Mouse (Mus musculus): ENCODE measurements around the gene Bglap. TPM values are rescaled to one million over a fixed set of nuclear protein-coding genes. Genes with fewer than 3 reads are reported as not detected.

Gene Bglap
- polyA plus RNA-seq, 1 experiment = not detected

- TF ChIP-seq POLR2A (IDR thresholded peaks at IDR 0.05; ENCODE audit: borderline replicate concordance, low read depth, low read length) (no peak), CTCF (IDR thresholded peaks at IDR 0.05; ENCODE audit: low read depth, low read length) (no peak)
- peaks cover 22% of the 10 kb centered on the region for H3K4me1 ChIP-seq (ENCODE audit: control insufficient read depth, insufficient read depth, low read length)
- no peak overlapping the region for H3K4me3 ChIP-seq (ENCODE audit: insufficient read depth, low read length)
- 0 out of 2 replicates have a peak overlapping the region, but pooled peaks have one; percentile 4 for H3K27ac ChIP-seq (ENCODE audit: insufficient read depth, low read depth, low read length)
Measured at GRCm38 (mm10) chr3:88339006-88339405, 45.3 kb downstream of the Bglap start.

- H3K4me3 ChIP-seq (ENCODE audit: insufficient read depth, low read length) = no peak overlapping the region
- TF ChIP-seq POLR2A (IDR thresholded peaks at IDR 0.05; ENCODE audit: borderline replicate concordance, low read depth, low read length) = no peak
- no peak for TF ChIP-seq CTCF (IDR thresholded peaks at IDR 0.05; ENCODE audit: low read depth, low read length)
- no peak overlapping the region for H3K27ac ChIP-seq (ENCODE audit: insufficient read depth, low read depth, low read length)
- peaks cover 23% of the 10 kb centered on the region for H3K4me1 ChIP-seq (ENCODE audit: control insufficient read depth, insufficient read depth, low read length)
Measured at GRCm38 (mm10) chr3:88338316-88338715, 45.9 kb downstream of the Bglap start.

GRCm38 (mm10) chr3:88337367-88338020, 46.8 kb downstream of the Bglap start:
- H3K4me1 ChIP-seq (ENCODE audit: control insufficient read depth, insufficient read depth, low read length) = peaks cover 23% of the 10 kb centered on the region
- peak overlapping the region; percentile 36 for H3K4me3 ChIP-seq (ENCODE audit: insufficient read depth, low read length)
- peak overlapping the region; percentile 57 for H3K27ac ChIP-seq (ENCODE audit: insufficient read depth, low read depth, low read length)
- TF ChIP-seq CTCF (IDR thresholded peaks at IDR 0.05; ENCODE audit: low read depth, low read length) (no peak), POLR2A (IDR thresholded peaks at IDR 0.05; ENCODE audit: borderline replicate concordance, low read depth, low read length) (no peak)

GRCm38 (mm10) chr3:88336058-88337013, 47.9 kb downstream of the Bglap start, which contains the start of the genes Tmem79 and Smg5:
Gene Tmem79, minus strand, starts transcription at chr3:88336148.
Gene Smg5, plus strand, starts transcription at chr3:88336260.
- peak within 1 kb of the TSS; percentile 96 for H3K4me3 ChIP-seq (ENCODE audit: insufficient read depth, low read length)
- peaks cover 23% of the 10 kb centered on the region for H3K4me1 ChIP-seq (ENCODE audit: control insufficient read depth, insufficient read depth, low read length)
- H3K27ac ChIP-seq (ENCODE audit: insufficient read depth, low read depth, low read length) = peak within 1 kb of the TSS; percentile 95
- peak; percentile 74 for TF ChIP-seq POLR2A (IDR thresholded peaks at IDR 0.05; ENCODE audit: borderline replicate concordance, low read depth, low read length)
- no peak for TF ChIP-seq CTCF (IDR thresholded peaks at IDR 0.05; ENCODE audit: low read depth, low read length)

GRCm38 (mm10) chr3:88335436-88336053, 48.7 kb downstream of the Bglap start:
- Histone ChIP-seq H3K4me3 (ENCODE audit: insufficient read depth, low read length) (peak overlapping the region; percentile 96), H3K27ac (ENCODE audit: insufficient read depth, low read depth, low read length) (peak overlapping the region; percentile 95), H3K4me1 (ENCODE audit: control insufficient read depth, insufficient read depth, low read length) (peaks cover 21% of the 10 kb centered on the region)
- TF ChIP-seq CTCF (IDR thresholded peaks at IDR 0.05; ENCODE audit: low read depth, low read length) = no peak
- TF ChIP-seq POLR2A (IDR thresholded peaks at IDR 0.05; ENCODE audit: borderline replicate concordance, low read depth, low read length) = no peak

- H3K4me3 ChIP-seq (ENCODE audit: insufficient read depth, low read length) = peak overlapping the region; percentile 96
- peak overlapping the region; percentile 95 for H3K27ac ChIP-seq (ENCODE audit: insufficient read depth, low read depth, low read length)
- peaks cover 21% of the 10 kb centered on the region for H3K4me1 ChIP-seq (ENCODE audit: control insufficient read depth, insufficient read depth, low read length)
- TF ChIP-seq POLR2A (IDR thresholded peaks at IDR 0.05; ENCODE audit: borderline replicate concordance, low read depth, low read length) = no peak
- TF ChIP-seq CTCF (IDR thresholded peaks at IDR 0.05; ENCODE audit: low read depth, low read length) = no peak
Measured at GRCm38 (mm10) chr3:88334902-88335435, 49.3 kb downstream of the Bglap start.

GRCm38 (mm10) chr3:88334029-88334658, 50.1 kb downstream of the Bglap start:
- Histone ChIP-seq H3K4me3 (ENCODE audit: insufficient read depth, low read length) (no peak overlapping the region), H3K4me1 (ENCODE audit: control insufficient read depth, insufficient read depth, low read length) (peaks cover 20% of the 10 kb centered on the region), H3K27ac (ENCODE audit: insufficient read depth, low read depth, low read length) (no peak overlapping the region)
- TF ChIP-seq POLR2A (IDR thresholded peaks at IDR 0.05; ENCODE audit: borderline replicate concordance, low read depth, low read length) (no peak), CTCF (IDR thresholded peaks at IDR 0.05; ENCODE audit: low read depth, low read length) (no peak)

Other genes starting within 250 kb of the Bglap start
- 84.5 and 98.1 TPM in 2 replicates for gene Mef2d, start 242.1 kb downstream of the Bglap start, polyA plus RNA-seq (2012; ENCODE audit: insufficient read depth, insufficient read length, missing spikeins)
- not detected in 2 replicates for gene Rhbg, start 129.8 kb downstream of the Bglap start, polyA plus RNA-seq (2012; ENCODE audit: insufficient read depth, insufficient read length, missing spikeins)
- gene Gm38392, start 97.3 kb downstream of the Bglap start, polyA plus RNA-seq (2012; ENCODE audit: insufficient read depth, insufficient read length, missing spikeins) = 0.48 TPM in 1 of 2 replicates, not detected in the other
- gene Tsacc, start 87.5 kb downstream of the Bglap start, polyA plus RNA-seq (2012; ENCODE audit: insufficient read depth, insufficient read length, missing spikeins) = 10.1 and 11.4 TPM in 2 replicates
- gene Cct3, start 87.3 kb downstream of the Bglap start, polyA plus RNA-seq (2012; ENCODE audit: insufficient read depth, insufficient read length, missing spikeins) = 75.3 and 76.5 TPM in 2 replicates
- gene Glmp, start 59.4 kb downstream of the Bglap start, polyA plus RNA-seq (2012; ENCODE audit: insufficient read depth, insufficient read length, missing spikeins) = 401 and 428 TPM in 2 replicates
- gene Tmem79, start 48.3 kb downstream of the Bglap start, polyA plus RNA-seq (2012; ENCODE audit: insufficient read depth, insufficient read length, missing spikeins) = 0.68 and 0.71 TPM in 2 replicates
- gene Smg5, start 48.2 kb downstream of the Bglap start, polyA plus RNA-seq (2012; ENCODE audit: insufficient read depth, insufficient read length, missing spikeins) = 26.0 and 27.8 TPM in 2 replicates
- gene Paqr6, start 19.9 kb downstream of the Bglap start, polyA plus RNA-seq (2012; ENCODE audit: insufficient read depth, insufficient read length, missing spikeins) = not detected in 2 replicates
- gene Bglap3, start 11.7 kb downstream of the Bglap start, polyA plus RNA-seq (2012; ENCODE audit: insufficient read depth, insufficient read length, missing spikeins) = not detected in 2 replicates
- not detected in 2 replicates for gene Bglap2, start 5.8 kb downstream of the Bglap start, polyA plus RNA-seq (2012; ENCODE audit: insufficient read depth, insufficient read length, missing spikeins)
- 55.0 and 59.7 TPM in 2 replicates for gene Pmf1, start 25.9 kb upstream of the Bglap start, polyA plus RNA-seq (2012; ENCODE audit: insufficient read depth, insufficient read length, missing spikeins)
- 14.0 and 17.5 TPM in 2 replicates for gene Slc25a44, start 40.7 kb upstream of the Bglap start, polyA plus RNA-seq (2012; ENCODE audit: insufficient read depth, insufficient read length, missing spikeins)
- gene Sema4a, start 76.7 kb upstream of the Bglap start, polyA plus RNA-seq (2012; ENCODE audit: insufficient read depth, insufficient read length, missing spikeins) = 178 and 180 TPM in 2 replicates
- 124 and 126 TPM in 2 replicates for gene Lmna, start 125.5 kb upstream of the Bglap start, polyA plus RNA-seq (2012; ENCODE audit: insufficient read depth, insufficient read length, missing spikeins)
- gene Mex3a, start 147.9 kb upstream of the Bglap start, polyA plus RNA-seq (2012; ENCODE audit: insufficient read depth, insufficient read length, missing spikeins) = 0.13 and 0.16 TPM in 2 replicates
- not detected in 2 replicates for gene Rab25, start 163.8 kb upstream of the Bglap start, polyA plus RNA-seq (2012; ENCODE audit: insufficient read depth, insufficient read length, missing spikeins)
- 149 and 154 TPM in 2 replicates for gene Lamtor2, start 168.6 kb upstream of the Bglap start, polyA plus RNA-seq (2012; ENCODE audit: insufficient read depth, insufficient read length, missing spikeins)
- gene Ubqln4, start 169.3 kb upstream of the Bglap start, polyA plus RNA-seq (2012; ENCODE audit: insufficient read depth, insufficient read length, missing spikeins) = 22.9 and 25.8 TPM in 2 replicates
- gene Ssr2, start 191.4 kb upstream of the Bglap start, polyA plus RNA-seq (2012; ENCODE audit: insufficient read depth, insufficient read length, missing spikeins) = 71.3 and 83.2 TPM in 2 replicates
- gene Arhgef2, start 221.5 kb upstream of the Bglap start, polyA plus RNA-seq (2012; ENCODE audit: insufficient read depth, insufficient read length, missing spikeins) = 140 and 154 TPM in 2 replicates

All from bone marrow macrophage, adult 2 months (primary cell).